Mouse (Mus musculus) right cerebral cortex, adult 18-20 months (tissue): Measurements from ENCODE around the gene Cfap52.

Source experiments
- DNase-seq: peaks from one replicate; pipeline ENCODE4 v3.0.0; 2022; ENCODE audit warnings: mixed read lengths

Cfap52 gene

GRCm38 (mm10) chr11:67965242-67965883 lies at the start of gene Cfap52:
Gene Cfap52, minus strand, starts transcription at chr11:67965651.
- peak; percentile 90 for DNase-seq

GRCm38 (mm10) chr11:68012207-68012606 lies 46.8 kb upstream of the Cfap52 start:
- no peak for DNase-seq

- DNase-seq = no peak
Observed at GRCm38 (mm10) chr11:68009377-68009776, 43.9 kb upstream of the Cfap52 start.

- no peak for DNase-seq
Observed at GRCm38 (mm10) chr11:68007645-68008044, 42.2 kb upstream of the Cfap52 start.

- no peak for DNase-seq
Observed at GRCm38 (mm10) chr11:68006216-68006789, 40.9 kb upstream of the Cfap52 start.

- peak; percentile 62 for DNase-seq
Observed at GRCm38 (mm10) chr11:68004191-68004590, 38.7 kb upstream of the Cfap52 start.

GRCm38 (mm10) chr11:67999629-68000028 lies 34.2 kb upstream of the Cfap52 start:
- DNase-seq = no peak

GRCm38 (mm10) chr11:67998905-67999304 lies 33.5 kb upstream of the Cfap52 start:
- peak; percentile 64 for DNase-seq

GRCm38 (mm10) chr11:67995965-67996364 lies 30.5 kb upstream of the Cfap52 start:
- DNase-seq = no peak

GRCm38 (mm10) chr11:67991240-67991639 lies 25.8 kb upstream of the Cfap52 start:
- peak; percentile 28 for DNase-seq

GRCm38 (mm10) chr11:67983564-67983963 lies 18.1 kb upstream of the Cfap52 start:
- no peak for DNase-seq

- no peak for DNase-seq
Observed at GRCm38 (mm10) chr11:67975252-67975651, 9.8 kb upstream of the Cfap52 start.

- no peak for DNase-seq
Observed at GRCm38 (mm10) chr11:67973225-67973624, 7.8 kb upstream of the Cfap52 start.

GRCm38 (mm10) chr11:67972606-67973005 lies 7.2 kb upstream of the Cfap52 start:
- no peak for DNase-seq

- DNase-seq = no peak
Observed at GRCm38 (mm10) chr11:67967831-67968230, 2.4 kb upstream of the Cfap52 start.

GRCm38 (mm10) chr11:67965905-67966878 lies 741 bp upstream of the Cfap52 start, which contains the start of gene Stx8:
Gene Stx8, plus strand, starts transcription at chr11:67966193.
- DNase-seq = peak; percentile 93

- DNase-seq = no peak
Observed at GRCm38 (mm10) chr11:67964110-67964509, 1.3 kb downstream of the Cfap52 start.

- DNase-seq = no peak
Observed at GRCm38 (mm10) chr11:67954413-67954812, 11.0 kb downstream of the Cfap52 start.

GRCm38 (mm10) chr11:67953604-67954003 lies 11.8 kb downstream of the Cfap52 start:
- DNase-seq = no peak

GRCm38 (mm10) chr11:67949475-67949874 lies 16.0 kb downstream of the Cfap52 start:
- DNase-seq = no peak

GRCm38 (mm10) chr11:67948229-67948628 lies 17.2 kb downstream of the Cfap52 start:
- DNase-seq = no peak

- no peak for DNase-seq
Observed at GRCm38 (mm10) chr11:67932156-67932555, 33.3 kb downstream of the Cfap52 start.

- no peak for DNase-seq
Observed at GRCm38 (mm10) chr11:67926348-67927055, 38.9 kb downstream of the Cfap52 start.
